Mouse (Mus musculus): ENCODE results near the gene Lmntd1. TPM values are rescaled to one million over a fixed set of nuclear protein-coding genes. Genes with fewer than 3 reads are reported as not detected.
A peak's percentile ranks its signal among the peaks of the same experiment; 100 is the strongest.

Lmntd1 gene
- polyA plus RNA-seq, 1 experiment from 2014 or later = 16.8 TPM

- no peaks in the 10 kb centered on the region for H3K4me1 ChIP-seq (ENCODE audit: control insufficient read depth, insufficient read depth, low read length)
- 0 out of 2 replicates have a peak, but pooled peaks cover 2% of the 10 kb centered on the region for H3K9me3 ChIP-seq (replicated peaks; ENCODE audit: control insufficient read depth, low read length)
- WGBS = 75% methylated on average over 8 of the region's 8 CpGs
- H3K27me3 ChIP-seq (ENCODE audit: control insufficient read depth, insufficient read depth, low read length) = no peaks in the 10 kb centered on the region
- no peaks in the 10 kb centered on the region for H3K36me3 ChIP-seq (ENCODE audit: control insufficient read depth, insufficient read depth)
- ATAC-seq (replicated peaks; ENCODE audit: extremely low read depth, insufficient read depth, low FRiP score) = no peak
- no peak overlapping the region for H3K4me3 ChIP-seq (ENCODE audit: low read length)
- no peak overlapping the region for H3K4me2 ChIP-seq (ENCODE audit: low read depth, low read length)
- no peak overlapping the region for H3K9ac ChIP-seq (ENCODE audit: low read length)
- H3K27ac ChIP-seq (ENCODE audit: low read length) = no peak overlapping the region
Measured at GRCm38 (mm10) chr6:145417720-145418440, 196.2 kb downstream of the Lmntd1 start.

- no peaks in the 10 kb centered on the region for H3K4me1 ChIP-seq (ENCODE audit: control insufficient read depth, insufficient read depth, low read length)
- 60% methylated on average over 16 of the region's 16 CpGs for WGBS
- no peak for ATAC-seq (replicated peaks; ENCODE audit: extremely low read depth, insufficient read depth, low FRiP score)
Measured at GRCm38 (mm10) chr6:145417014-145417719, 197.0 kb downstream of the Lmntd1 start.

GRCm38 (mm10) chr6:145404369-145405051 is 209.6 kb downstream of the Lmntd1 start:
- Histone ChIP-seq H3K36me3 (ENCODE audit: control insufficient read depth, insufficient read depth) (no peaks in the 10 kb centered on the region), H3K27ac (ENCODE audit: low read length) (no peak overlapping the region), H3K4me2 (ENCODE audit: low read depth, low read length) (no peak overlapping the region), H3K9me3 (replicated peaks; ENCODE audit: control insufficient read depth, low read length) (no peaks in the 10 kb centered on the region), H3K27me3 (ENCODE audit: control insufficient read depth, insufficient read depth, low read length) (no peaks in the 10 kb centered on the region), H3K9ac (ENCODE audit: low read length) (no peak overlapping the region), H3K4me1 (ENCODE audit: control insufficient read depth, insufficient read depth, low read length) (no peaks in the 10 kb centered on the region), H3K4me3 (ENCODE audit: low read length) (no peak overlapping the region)
- 86% methylated on average over 10 of the region's 10 CpGs for WGBS
- no peak for ATAC-seq (replicated peaks; ENCODE audit: extremely low read depth, insufficient read depth, low FRiP score)

More at GRCm38 (mm10) chr6:145417014-145417719, 197.0 kb downstream of the Lmntd1 start:
- H3K27me3 ChIP-seq (ENCODE audit: control insufficient read depth, insufficient read depth, low read length) = no peaks in the 10 kb centered on the region
- no peak overlapping the region for H3K9ac ChIP-seq (ENCODE audit: low read length)
- no peak overlapping the region for H3K4me2 ChIP-seq (ENCODE audit: low read depth, low read length)
- H3K36me3 ChIP-seq (ENCODE audit: control insufficient read depth, insufficient read depth) = no peaks in the 10 kb centered on the region
- 0 out of 2 replicates have a peak, but pooled peaks cover 2% of the 10 kb centered on the region for H3K9me3 ChIP-seq (replicated peaks; ENCODE audit: control insufficient read depth, low read length)
- H3K4me3 ChIP-seq (ENCODE audit: low read length) = no peak overlapping the region
- H3K27ac ChIP-seq (ENCODE audit: low read length) = no peak overlapping the region

GRCm38 (mm10) chr6:145401140-145401539 is 213.0 kb downstream of the Lmntd1 start:
- no peak for ATAC-seq (replicated peaks; ENCODE audit: extremely low read depth, insufficient read depth, low FRiP score)
- Histone ChIP-seq H3K36me3 (ENCODE audit: control insufficient read depth, insufficient read depth) (no peaks in the 10 kb centered on the region), H3K9ac (ENCODE audit: low read length) (no peak overlapping the region), H3K4me2 (ENCODE audit: low read depth, low read length) (no peak overlapping the region), H3K4me1 (ENCODE audit: control insufficient read depth, insufficient read depth, low read length) (no peaks in the 10 kb centered on the region), H3K9me3 (replicated peaks; ENCODE audit: control insufficient read depth, low read length) (no peaks in the 10 kb centered on the region), H3K27me3 (ENCODE audit: control insufficient read depth, insufficient read depth, low read length) (no peaks in the 10 kb centered on the region), H3K4me3 (ENCODE audit: low read length) (no peak overlapping the region), H3K27ac (ENCODE audit: low read length) (no peak overlapping the region)
- 25% methylated on average over 4 of the region's 4 CpGs for WGBS

- Histone ChIP-seq H3K4me2 (ENCODE audit: low read depth, low read length) (no peak overlapping the region), H3K4me1 (ENCODE audit: control insufficient read depth, insufficient read depth, low read length) (no peaks in the 10 kb centered on the region), H3K9ac (ENCODE audit: low read length) (no peak overlapping the region), H3K36me3 (ENCODE audit: control insufficient read depth, insufficient read depth) (no peaks in the 10 kb centered on the region), H3K4me3 (ENCODE audit: low read length) (no peak overlapping the region), H3K27ac (ENCODE audit: low read length) (no peak overlapping the region), H3K9me3 (replicated peaks; ENCODE audit: control insufficient read depth, low read length) (no peaks in the 10 kb centered on the region), H3K27me3 (ENCODE audit: control insufficient read depth, insufficient read depth, low read length) (no peaks in the 10 kb centered on the region)
- no peak for ATAC-seq (replicated peaks; ENCODE audit: extremely low read depth, insufficient read depth, low FRiP score)
- 87% methylated on average over 4 of the region's 4 CpGs for WGBS
Measured at GRCm38 (mm10) chr6:145397881-145398280, 216.2 kb downstream of the Lmntd1 start.

- no peak overlapping the region for H3K4me3 ChIP-seq (ENCODE audit: low read length)
- no peaks in the 10 kb centered on the region for H3K9me3 ChIP-seq (replicated peaks; ENCODE audit: control insufficient read depth, low read length)
- no peak overlapping the region for H3K9ac ChIP-seq (ENCODE audit: low read length)
- WGBS = 92% methylated on average over 2 of the region's 2 CpGs
- no peak for ATAC-seq (replicated peaks; ENCODE audit: extremely low read depth, insufficient read depth, low FRiP score)
- H3K27ac ChIP-seq (ENCODE audit: low read length) = no peak overlapping the region
- H3K27me3 ChIP-seq (ENCODE audit: control insufficient read depth, insufficient read depth, low read length) = no peaks in the 10 kb centered on the region
- H3K4me1 ChIP-seq (ENCODE audit: control insufficient read depth, insufficient read depth, low read length) = no peaks in the 10 kb centered on the region
- no peak overlapping the region for H3K4me2 ChIP-seq (ENCODE audit: low read depth, low read length)
- no peaks in the 10 kb centered on the region for H3K36me3 ChIP-seq (ENCODE audit: control insufficient read depth, insufficient read depth)
Measured at GRCm38 (mm10) chr6:145396534-145396933, 217.6 kb downstream of the Lmntd1 start.

GRCm38 (mm10) chr6:145390421-145390820 is 223.7 kb downstream of the Lmntd1 start:
- Histone ChIP-seq H3K9me3 (replicated peaks; ENCODE audit: control insufficient read depth, low read length) (no peaks in the 10 kb centered on the region), H3K4me1 (ENCODE audit: control insufficient read depth, insufficient read depth, low read length) (peaks cover 29% of the 10 kb centered on the region), H3K36me3 (ENCODE audit: control insufficient read depth, insufficient read depth) (no peaks in the 10 kb centered on the region), H3K27me3 (ENCODE audit: control insufficient read depth, insufficient read depth, low read length) (no peaks in the 10 kb centered on the region), H3K9ac (ENCODE audit: low read length) (no peak overlapping the region), H3K4me2 (ENCODE audit: low read depth, low read length) (no peak overlapping the region), H3K4me3 (ENCODE audit: low read length) (no peak overlapping the region), H3K27ac (ENCODE audit: low read length) (0 out of 2 replicates have a peak overlapping the region, but pooled peaks have one; percentile 18)
- WGBS = 46% methylated on average over 2 of the region's 2 CpGs
- ATAC-seq (replicated peaks; ENCODE audit: extremely low read depth, insufficient read depth, low FRiP score) = no peak

- H3K4me3 ChIP-seq (ENCODE audit: low read length) = no peak overlapping the region
- H3K9me3 ChIP-seq (replicated peaks; ENCODE audit: control insufficient read depth, low read length) = no peaks in the 10 kb centered on the region
- H3K9ac ChIP-seq (ENCODE audit: low read length) = no peak overlapping the region
- H3K4me1 ChIP-seq (ENCODE audit: control insufficient read depth, insufficient read depth, low read length) = peaks cover 29% of the 10 kb centered on the region
- H3K36me3 ChIP-seq (ENCODE audit: control insufficient read depth, insufficient read depth) = no peaks in the 10 kb centered on the region
- H3K27me3 ChIP-seq (ENCODE audit: control insufficient read depth, insufficient read depth, low read length) = no peaks in the 10 kb centered on the region
- no peak for ATAC-seq (replicated peaks; ENCODE audit: extremely low read depth, insufficient read depth, low FRiP score)
- H3K4me2 ChIP-seq (ENCODE audit: low read depth, low read length) = no peak overlapping the region
- 61% methylated on average over 7 of the region's 7 CpGs for WGBS
- 0 out of 2 replicates have a peak overlapping the region, but pooled peaks have one; percentile 18 for H3K27ac ChIP-seq (ENCODE audit: low read length)
Measured at GRCm38 (mm10) chr6:145389904-145390303, 224.2 kb downstream of the Lmntd1 start.

GRCm38 (mm10) chr6:145387378-145387777 is 226.7 kb downstream of the Lmntd1 start:
- no peak overlapping the region for H3K9ac ChIP-seq (ENCODE audit: low read length)
- no peaks in the 10 kb centered on the region for H3K36me3 ChIP-seq (ENCODE audit: control insufficient read depth, insufficient read depth)
- WGBS = 57% methylated on average over 6 of the region's 6 CpGs
- no peaks in the 10 kb centered on the region for H3K9me3 ChIP-seq (replicated peaks; ENCODE audit: control insufficient read depth, low read length)
- H3K4me2 ChIP-seq (ENCODE audit: low read depth, low read length) = no peak overlapping the region
- no peak overlapping the region for H3K27ac ChIP-seq (ENCODE audit: low read length)
- no peak for ATAC-seq (replicated peaks; ENCODE audit: extremely low read depth, insufficient read depth, low FRiP score)
- H3K4me3 ChIP-seq (ENCODE audit: low read length) = no peak overlapping the region
- H3K4me1 ChIP-seq (ENCODE audit: control insufficient read depth, insufficient read depth, low read length) = peaks cover 38% of the 10 kb centered on the region
- H3K27me3 ChIP-seq (ENCODE audit: control insufficient read depth, insufficient read depth, low read length) = no peaks in the 10 kb centered on the region

Measured in heart, embryonic 16.5 days (tissue).